Mouse (Mus musculus) midbrain, embryonic 13.5 days (tissue): ENCODE data around the gene Tstd3. TPM values are rescaled to one million over a fixed set of nuclear protein-coding genes. Genes with fewer than 3 reads are reported as not detected.
A peak's percentile ranks its signal among the peaks of the same experiment; 100 is the strongest.

Experiments used
- ATAC-seq: fragments of 200-750 bp; cut with Nextera tagmentation; 2 replicates; pipeline ENCODE4 v1.8.0; 2017; ENCODE audit warnings: mild to moderate bottlenecking, moderate TSS enrichment, moderate library complexity
- H3K27ac ChIP-seq: fragments of 300-500 bp; sonication (generic); 2 replicates; pipeline ENCODE4 v1.5.1; 2015; ENCODE audit warnings: inconsistent platforms, mild to moderate bottlenecking, moderate library complexity
- H3K27me3 ChIP-seq: fragments of 300-500 bp; sonication (generic); 2 replicates; pipeline ENCODE4 v1.6.1; 2015; ENCODE audit warnings: mild to moderate bottlenecking, inconsistent platforms
- H3K36me3 ChIP-seq: fragments of 300-500 bp; sonication (generic); 2 replicates; pipeline ENCODE4 v1.6.1; 2015; ENCODE audit warnings: mild to moderate bottlenecking, inconsistent platforms
- H3K4me1 ChIP-seq: fragments of 300-500 bp; sonication (generic); replicated peaks from 2 replicates; pipeline ENCODE4 v1.6.1; 2015; ENCODE audit warnings: inconsistent platforms
- H3K4me2 ChIP-seq: fragments of 300-500 bp; sonication (generic); replicated peaks from 2 replicates; pipeline ENCODE4 v1.6.1; 2015; ENCODE audit warnings: moderate library complexity, mild to moderate bottlenecking, inconsistent platforms
- H3K4me3 ChIP-seq: fragments of 300-500 bp; sonication (generic); replicated peaks from 2 replicates; pipeline ENCODE4 v1.5.1; 2015; ENCODE audit warnings: mild to moderate bottlenecking, inconsistent platforms
- H3K9ac ChIP-seq: fragments of 300-500 bp; sonication (generic); replicated peaks from 2 replicates; pipeline ENCODE4 v1.6.1; 2015; ENCODE audit warnings: mild to moderate bottlenecking, inconsistent platforms
- H3K9me3 ChIP-seq: fragments of 300-500 bp; sonication (generic); 2 replicates; pipeline ENCODE4 v1.6.1; 2016; ENCODE audit warnings: mild to moderate bottlenecking, inconsistent platforms
- WGBS: fragments of 180-500 bp; shearing (Covaris S2); methylation state at CpG from one replicate; pipeline ENCODE4 v1.1.7; 2015; 5-methylcytosine and 5-hydroxymethylcytosine counted together
- polyA plus RNA-seq: library from polyadenylated mRNA; unstranded; fragments of >200 nt; fragmentation: Nextera tagmentation; extraction: Ambion mirVana; gene quantifications from 2 replicates; pipeline ENCODE4 v1.2.1, GENCODE M21; 2015

Gene Tstd3
- polyA plus RNA-seq, result 28.5 and 30.6 TPM in 2 replicates

- no peaks in the 10 kb centered on the region for H3K36me3 ChIP-seq
Observed at GRCm38 (mm10) chr4:21766863-21767304, at the start of gene Tstd3, which contains the start of gene Usp45. Gene Tstd3 (minus strand): TSS chr4:21767212. Gene Usp45 (plus strand): TSS chr4:21767156.

GRCm38 (mm10) chr4:21814029-21814428 is 47.0 kb upstream of the Tstd3 start:
- Histone ChIP-seq H3K4me1 (no peaks in the 10 kb centered on the region), H3K4me3 (no peak overlapping the region), H3K27me3 (no peaks in the 10 kb centered on the region), H3K9ac (no peak overlapping the region), H3K9me3 (no peaks in the 10 kb centered on the region), H3K27ac (no peak overlapping the region), H3K4me2 (no peak overlapping the region), H3K36me3 (peaks cover 40% of the 10 kb centered on the region)
- ATAC-seq, result peak; percentile 93
- WGBS, result 40% methylated on average over 2 of the region's 2 CpGs

More at GRCm38 (mm10) chr4:21766863-21767304, at the start of gene Tstd3, which contains the start of gene Usp45:
- H3K27me3 ChIP-seq, result no peaks in the 10 kb centered on the region
- peak; percentile 98 for ATAC-seq
- peaks cover 5% of the 10 kb centered on the region; the same call in 1 of the 2 replicates for H3K4me1 ChIP-seq
- H3K4me3 ChIP-seq, result peak within 1 kb of the TSS; percentile 68
- WGBS, result under 1% methylated on average over 17 of the region's 17 CpGs
- peak within 1 kb of the TSS; percentile 71 for H3K27ac ChIP-seq
- peak within 1 kb of the TSS; percentile 72 for H3K4me2 ChIP-seq
- H3K9me3 ChIP-seq, result no peaks in the 10 kb centered on the region
- H3K9ac ChIP-seq, result peak within 1 kb of the TSS; percentile 79

GRCm38 (mm10) chr4:21812635-21813034 is 45.6 kb upstream of the Tstd3 start:
- no peaks in the 10 kb centered on the region for H3K27me3 ChIP-seq
- H3K4me3 ChIP-seq, result no peak overlapping the region
- no peak overlapping the region for H3K27ac ChIP-seq
- peaks cover 38% of the 10 kb centered on the region for H3K36me3 ChIP-seq
- H3K9me3 ChIP-seq, result no peaks in the 10 kb centered on the region
- no peaks in the 10 kb centered on the region for H3K4me1 ChIP-seq
- no peak overlapping the region for H3K9ac ChIP-seq
- H3K4me2 ChIP-seq, result no peak overlapping the region
- 92% methylated on average over 6 of the region's 6 CpGs for WGBS
- ATAC-seq, result no peak

- H3K4me2 ChIP-seq, result no peak overlapping the region
- ATAC-seq, result no peak
- H3K27me3 ChIP-seq, result no peaks in the 10 kb centered on the region
- H3K36me3 ChIP-seq, result peaks cover 29% of the 10 kb centered on the region
- no peak overlapping the region for H3K4me3 ChIP-seq
- no peaks in the 10 kb centered on the region for H3K4me1 ChIP-seq
- WGBS, result 91% methylated on average over 3 of the region's 3 CpGs
- no peak overlapping the region for H3K27ac ChIP-seq
- no peak overlapping the region for H3K9ac ChIP-seq
- no peaks in the 10 kb centered on the region for H3K9me3 ChIP-seq
Observed at GRCm38 (mm10) chr4:21810608-21811007, 43.6 kb upstream of the Tstd3 start.

GRCm38 (mm10) chr4:21807204-21807603 is 40.2 kb upstream of the Tstd3 start:
- Histone ChIP-seq H3K27ac (no peak overlapping the region), H3K9ac (no peak overlapping the region), H3K36me3 (peaks cover 43% of the 10 kb centered on the region), H3K4me1 (no peaks in the 10 kb centered on the region), H3K4me3 (no peak overlapping the region), H3K4me2 (no peak overlapping the region), H3K9me3 (no peaks in the 10 kb centered on the region), H3K27me3 (no peaks in the 10 kb centered on the region)
- no peak for ATAC-seq
- WGBS, result 57% methylated on average over 5 of the region's 5 CpGs

- peaks cover 54% of the 10 kb centered on the region for H3K36me3 ChIP-seq
- WGBS, result 93% methylated on average over 2 of the region's 2 CpGs
- no peak overlapping the region for H3K27ac ChIP-seq
- ATAC-seq, result no peak
- no peak overlapping the region for H3K9ac ChIP-seq
- H3K9me3 ChIP-seq, result no peaks in the 10 kb centered on the region
- no peaks in the 10 kb centered on the region for H3K27me3 ChIP-seq
- H3K4me1 ChIP-seq, result no peaks in the 10 kb centered on the region
- no peak overlapping the region for H3K4me2 ChIP-seq
- no peak overlapping the region for H3K4me3 ChIP-seq
Observed at GRCm38 (mm10) chr4:21801620-21802019, 34.6 kb upstream of the Tstd3 start.

GRCm38 (mm10) chr4:21801013-21801412 is 34.0 kb upstream of the Tstd3 start:
- WGBS, result 91% methylated on average over 1 of the region's 1 CpGs
- peaks cover 57% of the 10 kb centered on the region for H3K36me3 ChIP-seq

GRCm38 (mm10) chr4:21793631-21794030 is 26.6 kb upstream of the Tstd3 start:
- Histone ChIP-seq H3K36me3 (peaks cover 29% of the 10 kb centered on the region), H3K4me2 (no peak overlapping the region), H3K4me1 (no peaks in the 10 kb centered on the region), H3K9ac (no peak overlapping the region), H3K27ac (no peak overlapping the region), H3K4me3 (no peak overlapping the region), H3K27me3 (no peaks in the 10 kb centered on the region), H3K9me3 (no peaks in the 10 kb centered on the region)
- 67% methylated on average over 3 of the region's 3 CpGs for WGBS
- no peak for ATAC-seq

More at GRCm38 (mm10) chr4:21801013-21801412, 34.0 kb upstream of the Tstd3 start:
- no peaks in the 10 kb centered on the region for H3K9me3 ChIP-seq
- no peak overlapping the region for H3K4me3 ChIP-seq
- H3K4me1 ChIP-seq, result no peaks in the 10 kb centered on the region
- no peak overlapping the region for H3K9ac ChIP-seq
- H3K27ac ChIP-seq, result no peak overlapping the region
- H3K27me3 ChIP-seq, result no peaks in the 10 kb centered on the region
- no peak overlapping the region for H3K4me2 ChIP-seq
- no peak for ATAC-seq

GRCm38 (mm10) chr4:21789836-21790235 is 22.8 kb upstream of the Tstd3 start:
- Histone ChIP-seq H3K36me3 (peaks cover 42% of the 10 kb centered on the region), H3K27ac (no peak overlapping the region), H3K4me1 (no peaks in the 10 kb centered on the region), H3K4me2 (no peak overlapping the region), H3K9ac (no peak overlapping the region), H3K27me3 (no peaks in the 10 kb centered on the region), H3K4me3 (no peak overlapping the region), H3K9me3 (no peaks in the 10 kb centered on the region)
- ATAC-seq, result no peak
- 93% methylated on average over 4 of the region's 4 CpGs for WGBS

- no peaks in the 10 kb centered on the region for H3K27me3 ChIP-seq
- ATAC-seq, result no peak
- 81% methylated on average over 6 of the region's 6 CpGs for WGBS
- no peak overlapping the region for H3K4me2 ChIP-seq
- no peak overlapping the region for H3K4me3 ChIP-seq
- no peaks in the 10 kb centered on the region for H3K4me1 ChIP-seq
- H3K9me3 ChIP-seq, result no peaks in the 10 kb centered on the region
- no peak overlapping the region for H3K9ac ChIP-seq
- no peak overlapping the region for H3K27ac ChIP-seq
- peaks cover 51% of the 10 kb centered on the region for H3K36me3 ChIP-seq
Observed at GRCm38 (mm10) chr4:21788903-21789302, 21.9 kb upstream of the Tstd3 start.

- ATAC-seq, result no peak
- peaks cover 63% of the 10 kb centered on the region for H3K36me3 ChIP-seq
- 96% methylated on average over 12 of the region's 12 CpGs for WGBS
Observed at GRCm38 (mm10) chr4:21786268-21786667, 19.3 kb upstream of the Tstd3 start.

GRCm38 (mm10) chr4:21780816-21781726 is 14.1 kb upstream of the Tstd3 start:
- no peaks in the 10 kb centered on the region for H3K9me3 ChIP-seq
- no peak overlapping the region for H3K4me3 ChIP-seq
- no peaks in the 10 kb centered on the region for H3K27me3 ChIP-seq
- H3K36me3 ChIP-seq, result peaks cover 51% of the 10 kb centered on the region
- no peak overlapping the region for H3K9ac ChIP-seq
- H3K4me1 ChIP-seq, result peaks cover 10% of the 10 kb centered on the region; the same call in 1 of the 2 replicates
- no peak for ATAC-seq
- H3K27ac ChIP-seq, result no peak overlapping the region
- no peak overlapping the region for H3K4me2 ChIP-seq
- 95% methylated on average over 12 of the region's 12 CpGs for WGBS

More at GRCm38 (mm10) chr4:21786268-21786667, 19.3 kb upstream of the Tstd3 start:
- Histone ChIP-seq H3K27me3 (no peaks in the 10 kb centered on the region), H3K4me2 (no peak overlapping the region), H3K4me3 (no peak overlapping the region), H3K27ac (no peak overlapping the region), H3K9ac (no peak overlapping the region), H3K4me1 (no peaks in the 10 kb centered on the region), H3K9me3 (no peaks in the 10 kb centered on the region)
